Mouse (Mus musculus): ENCODE results near the gene Etv3. TPM values are rescaled to one million over a fixed set of nuclear protein-coding genes. Genes with fewer than 3 reads are reported as not detected.

The Etv3 gene
- total and polyA plus RNA-seq, 3 experiments = 7.4 to 10.4 TPM; not detected in 1

GRCm38 (mm10) chr3:87506456-87507416 is 18.5 kb upstream of the Etv3 start:
- H3K9ac ChIP-seq (ENCODE audit: control insufficient read depth, low read depth, low read length, poor library complexity, severe bottlenecking) = no peak overlapping the region
- H3K27me3 ChIP-seq (ENCODE audit: control insufficient read depth in 1 of 2, insufficient read depth in 2 of 2, low read length in 2 of 2) = no peaks in the 10 kb centered on the region
- peaks cover 0 to under 1% of the 10 kb centered on the region in 2 experiments; a peak in 1 of 4 replicates for H3K4me1 ChIP-seq (ENCODE audit: control insufficient read depth in 1 of 2, insufficient read depth in 2 of 2, low read length in 2 of 2)
- TF ChIP-seq CTCF (IDR thresholded peaks at IDR 0.05 in 2 of 3, conservative IDR thresholded peaks at IDR 0.05 in 1 of 3; ENCODE audit: control insufficient read depth in 1 of 3, insufficient read depth in 1 of 3, low read depth in 2 of 3, low read length in 3 of 3, poor library complexity in 1 of 3, severe bottlenecking in 1 of 3) (no peak), RAD21 (IDR thresholded peaks at IDR 0.05; ENCODE audit: low read depth, low read length) (no peak), RCOR1 (IDR thresholded peaks at IDR 0.05; ENCODE audit: low read depth, low read length) (no peak), MAX (IDR thresholded peaks at IDR 0.05; ENCODE audit: low read length) (no peak), MXI1 (IDR thresholded peaks at IDR 0.05; ENCODE audit: low read depth, low read length) (no peak), MAFK (IDR thresholded peaks at IDR 0.05; ENCODE audit: borderline replicate concordance, low read depth, low read length) (no peak), HCFC1 (IDR thresholded peaks at IDR 0.05; ENCODE audit: low read depth, low read length) (no peak), USF1 (IDR thresholded peaks at IDR 0.05; ENCODE audit: low read depth, low read length) (no peak), KAT2A (conservative IDR thresholded peaks at IDR 0.05; ENCODE audit: low read depth, low read length) (no peak), BHLHE40 (IDR thresholded peaks at IDR 0.05; ENCODE audit: borderline replicate concordance, low read depth, low read length) (no peak), POLR2A (IDR thresholded peaks at IDR 0.05; ENCODE audit: control insufficient read depth in 1 of 2, insufficient read depth in 1 of 2, low read depth in 1 of 2, low read length in 2 of 2, poor library complexity in 1 of 2) (no peak), TAL1 (IDR thresholded peaks at IDR 0.05; ENCODE audit: low read length) (no peak), ETS1 (IDR thresholded peaks at IDR 0.05; ENCODE audit: low read depth, low read length) (no peak), MEF2A (IDR thresholded peaks at IDR 0.05; ENCODE audit: extremely low read depth, insufficient replicate concordance, low read depth, low read length, poor library complexity, severe bottlenecking) (no peak), GABPA (IDR thresholded peaks at IDR 0.05; ENCODE audit: low read depth, low read length) (no peak), MYC (IDR thresholded peaks at IDR 0.05; ENCODE audit: low read depth, low read length) (no peak), USF2 (IDR thresholded peaks at IDR 0.05; ENCODE audit: borderline replicate concordance in 1 of 2, insufficient read depth in 1 of 2, low read depth in 1 of 2, low read length in 2 of 2) (no peak), POLR2AphosphoS5 (IDR thresholded peaks at IDR 0.05; ENCODE audit: borderline replicate concordance, low read depth, low read length) (no peak)
- H3K36me3 ChIP-seq (ENCODE audit: control insufficient read depth in 1 of 2, insufficient read depth in 2 of 2, low read length in 2 of 2) = no peaks in the 10 kb centered on the region
- no peak overlapping the region for H3K27ac ChIP-seq (ENCODE audit: control insufficient read depth, low read depth, low read length)
- no peak overlapping the region for H3K4me3 ChIP-seq (ENCODE audit: control insufficient read depth in 1 of 2, insufficient read depth in 1 of 2, low read depth in 2 of 2, low read length in 2 of 2)
- no peaks in the 10 kb centered on the region for H3K79me2 ChIP-seq (ENCODE audit: control insufficient read depth, insufficient read depth, low read length, poor library complexity)
- H3K9me3 ChIP-seq (replicated peaks; ENCODE audit: insufficient read depth, low read length) = no peaks in the 10 kb centered on the region
- no peak for DNase-seq (ENCODE audit: low read depth, low spot score)
